Mouse (Mus musculus) skeletal muscle tissue, adult 2 months (tissue): ENCODE data around the gene Zfp534.
"Not testable (repeated sequence)": the region's sequence is repeated elsewhere in the genome, so short reads cannot be mapped to it uniquely, and the experiment has no call there.

ENCODE experiments used
- DNase-seq: peaks from one replicate; pipeline ENCODE4 v3.0.0-alpha.2; 2012; ENCODE audit warnings: low read depth, low spot score

The Zfp534 gene

DNA sequence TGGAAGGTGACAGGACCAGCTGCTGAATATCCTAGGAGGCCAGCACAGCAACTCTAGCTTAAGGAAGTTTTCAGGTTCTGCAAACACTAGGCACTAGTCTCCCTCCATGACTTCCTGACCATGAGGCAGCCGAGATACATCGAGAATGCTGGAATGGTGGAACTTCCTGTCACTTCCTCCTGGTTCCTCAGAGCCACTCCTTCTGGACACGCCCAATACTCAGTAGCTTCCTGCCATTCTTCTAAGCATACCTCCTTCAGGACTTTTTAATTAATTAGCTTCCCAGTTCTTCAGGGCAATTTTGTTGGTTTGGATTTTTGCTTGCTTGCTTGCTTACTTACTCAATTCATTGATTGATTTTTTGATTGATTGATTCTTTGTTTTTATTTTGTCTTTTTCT is at the start of gene Zfp534:
Zfp534 (minus strand) TSS at position 101 of the 400 bp plus-strand sequence.
- DNase-seq = not testable (repeated sequence)

DNA sequence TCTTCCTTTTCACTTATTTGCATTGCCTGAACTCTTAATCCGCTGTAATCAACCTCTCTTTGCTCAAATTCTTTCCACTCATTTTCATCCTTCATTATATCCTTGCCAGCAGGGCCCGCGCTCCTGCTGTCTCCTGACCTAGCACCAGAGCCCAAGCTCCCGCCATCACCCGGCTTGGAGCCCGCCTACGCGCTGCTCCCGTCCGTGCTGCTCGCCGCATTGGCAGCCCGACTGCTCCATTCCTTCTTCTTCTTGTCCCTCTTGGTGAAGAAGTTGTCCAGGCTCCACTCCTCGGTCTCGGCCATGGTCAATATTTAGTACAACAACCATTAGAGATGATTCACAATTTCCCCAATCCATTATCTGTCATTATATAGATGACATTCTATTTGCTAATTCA is 43.9 kb upstream of the Zfp534 start:
- DNase-seq = not testable (repeated sequence)

DNA sequence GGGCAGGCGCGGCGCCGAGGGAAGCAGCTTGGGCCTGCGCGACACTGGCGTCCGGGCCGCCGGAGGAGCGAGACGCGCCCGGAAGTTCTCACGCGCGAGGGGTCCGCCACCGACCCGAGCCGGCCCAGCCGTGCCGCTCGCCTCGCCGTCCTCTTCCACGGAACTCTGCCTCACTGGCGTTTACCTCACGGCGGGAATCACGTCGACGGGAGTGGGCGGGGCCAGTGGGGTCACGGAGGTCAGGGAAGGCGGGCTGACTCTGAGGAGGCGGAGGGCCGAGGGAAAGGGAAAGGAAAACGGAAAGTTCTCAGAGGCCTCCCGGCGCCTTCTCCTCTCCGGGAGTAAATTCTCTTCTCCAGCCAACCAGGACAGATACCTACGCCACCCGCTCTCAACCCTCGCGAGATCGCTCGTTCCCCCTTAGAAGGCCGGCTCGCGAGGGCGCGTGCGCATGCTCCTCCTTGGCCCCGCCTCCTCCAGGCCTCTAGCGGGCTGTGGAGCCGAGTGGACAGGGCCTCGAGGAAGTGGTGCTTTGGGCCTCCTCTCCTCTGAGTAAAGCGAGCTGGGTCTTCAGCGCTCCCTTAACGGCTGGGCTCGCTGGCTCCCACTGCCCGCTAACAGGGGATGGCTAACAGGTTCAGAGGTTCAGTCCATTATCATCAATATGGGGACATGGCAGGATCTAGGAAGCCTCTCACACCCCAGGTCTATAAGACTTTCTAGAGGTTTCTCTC is 36.5 kb upstream of the Zfp534 start:
- not testable (repeated sequence) for DNase-seq

DNA sequence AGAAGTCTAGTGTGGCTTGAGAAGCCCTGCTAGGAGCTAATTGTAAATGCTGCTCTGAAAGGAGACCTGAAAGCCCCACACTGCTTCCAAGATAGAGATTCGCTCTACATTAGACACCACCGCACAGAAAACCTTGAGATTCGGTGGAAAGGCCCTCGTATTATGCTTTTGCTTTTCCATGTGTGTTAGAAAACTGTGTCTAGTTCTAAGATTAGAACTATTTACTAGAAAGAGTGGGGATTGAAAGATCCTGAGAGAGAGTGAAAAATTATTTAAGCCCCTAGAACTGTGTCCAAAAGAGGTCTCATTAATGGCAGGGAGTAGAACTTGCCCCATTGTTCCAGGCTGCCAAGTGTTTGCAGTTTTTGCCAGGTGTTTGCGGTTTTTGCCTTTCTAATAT is 47.1 kb downstream of the Zfp534 start:
- not testable (repeated sequence) for DNase-seq

DNA sequence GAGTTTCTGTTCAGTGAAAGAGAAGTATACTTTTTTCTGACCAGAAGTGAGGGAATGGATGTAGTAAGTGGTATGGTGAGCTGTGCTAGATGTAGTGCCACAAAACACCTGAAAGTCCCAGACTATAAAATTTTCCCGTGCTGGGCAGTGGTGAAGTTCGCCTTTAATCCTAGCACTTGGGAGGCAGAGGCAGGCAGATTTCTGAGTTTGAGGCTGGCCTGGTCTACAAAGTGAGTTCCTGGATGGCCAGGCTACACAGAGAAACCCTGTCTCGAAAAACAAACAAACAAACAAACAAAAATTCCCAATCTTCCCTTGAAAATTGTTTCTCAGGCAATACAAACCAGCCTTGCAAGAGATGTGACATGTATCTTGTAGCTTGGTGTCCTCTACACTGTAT is 54.9 kb downstream of the Zfp534 start:
- DNase-seq = not testable (repeated sequence)

DNA sequence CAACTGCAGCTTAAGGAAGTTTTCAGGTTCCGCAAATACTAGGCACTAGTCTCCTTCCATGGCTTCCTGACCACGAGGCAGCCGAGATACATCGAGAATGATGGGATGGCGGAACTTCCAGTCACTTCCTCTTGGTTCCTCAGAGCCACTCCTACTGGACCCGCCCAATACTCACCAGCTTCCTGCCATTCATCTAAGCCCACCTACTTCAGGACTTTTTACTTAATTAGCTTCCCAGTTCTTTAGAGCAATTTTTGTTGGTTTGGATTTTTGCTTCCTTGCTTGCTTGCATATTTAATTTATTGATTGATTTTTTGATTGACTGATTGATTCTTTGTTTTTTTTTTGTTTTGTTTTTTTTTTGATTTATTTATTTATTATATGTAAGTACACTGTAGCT is 59.9 kb downstream of the Zfp534 start, which contains the start of gene Zfp979:
Zfp979 (minus strand) TSS at position 101 of the 400 bp plus-strand sequence.
- not testable (repeated sequence) for DNase-seq

DNA sequence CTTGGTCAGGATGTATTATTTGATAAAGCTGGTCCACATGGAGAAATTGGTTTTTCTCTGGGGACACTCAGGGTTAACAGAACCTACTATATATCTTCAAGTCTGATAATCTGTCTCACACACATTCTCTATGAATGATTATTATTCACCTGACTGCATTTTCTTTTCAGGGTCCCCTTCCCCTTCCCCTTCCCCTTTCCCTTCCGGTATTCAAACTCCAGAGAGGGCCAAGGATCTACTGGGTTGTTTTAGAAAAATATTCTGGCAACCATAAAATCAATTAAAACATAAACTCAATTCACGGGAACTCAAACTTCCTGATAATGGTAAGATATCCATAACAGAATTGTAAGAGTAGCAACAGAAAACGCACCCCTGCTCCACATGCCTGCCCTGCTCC is 60.4 kb downstream of the Zfp534 start:
- not testable (repeated sequence) for DNase-seq

DNA sequence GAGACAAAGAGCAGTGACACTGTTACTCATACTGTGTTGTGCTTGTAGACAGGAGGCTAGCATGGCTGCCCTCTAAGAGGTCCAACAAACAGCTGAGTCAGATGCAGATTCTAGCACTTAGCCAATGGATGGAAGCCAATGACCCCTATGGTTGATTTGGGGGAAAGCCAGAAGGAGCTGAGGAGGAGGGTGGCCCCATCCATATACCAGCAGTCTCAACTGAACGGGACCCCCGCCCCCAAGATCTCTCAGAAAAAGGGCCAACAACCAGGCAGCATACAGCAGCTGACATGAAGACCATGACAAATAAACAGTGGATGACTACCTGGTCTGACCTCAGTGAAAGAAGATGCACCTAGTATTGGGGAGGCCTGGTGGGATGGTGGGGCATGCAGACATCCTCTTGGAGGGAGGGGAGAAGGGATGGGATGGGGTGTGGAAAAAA is 68.5 kb downstream of the Zfp534 start:
- DNase-seq = not testable (repeated sequence)
